Mouse (Mus musculus): ENCODE measurements around the gene Trcg1. TPM values are rescaled to one million over a fixed set of nuclear protein-coding genes. Genes with fewer than 3 reads are reported as not detected.

The Trcg1 gene
- total and polyA plus RNA-seq, 2 experiments: not detected

DNA sequence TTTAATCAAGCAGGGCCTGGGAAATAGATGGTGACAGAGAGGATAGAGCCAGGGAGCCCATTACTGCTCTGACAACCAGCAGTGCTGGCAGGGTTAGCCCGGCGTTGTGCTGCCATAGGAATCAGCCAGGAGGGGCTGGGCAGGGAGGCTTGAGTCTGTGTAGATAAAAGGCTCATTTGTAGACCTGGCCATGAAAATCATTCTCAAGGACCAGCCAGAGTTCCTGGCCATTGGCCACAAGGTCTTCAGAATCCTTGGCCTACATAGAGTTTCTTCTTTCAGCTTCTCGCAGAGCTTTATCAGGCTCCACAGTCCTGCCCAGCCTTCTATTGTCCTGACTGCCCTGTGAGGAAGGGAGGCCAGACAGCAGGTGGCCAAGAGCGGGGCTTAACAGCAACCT lies 43.1 kb downstream of the Trcg1 start:
- no peak for DNase-seq (ENCODE audit: extremely low read depth, low read depth, low spot score)
- Histone ChIP-seq H3K79me2 (ENCODE audit: control insufficient read depth, insufficient read depth, low read length) (no peaks in the 10 kb centered on the region), H3K9ac (ENCODE audit: low read depth, low read length) (no peak overlapping the region), H3K4me3 (ENCODE audit: insufficient read depth, low read depth, low read length) (no peak overlapping the region), H3K27me3 (ENCODE audit: control insufficient read depth, insufficient read depth, low read length) (no peaks in the 10 kb centered on the region), H3K36me3 (ENCODE audit: control insufficient read depth, insufficient read depth, low read length) (no peaks in the 10 kb centered on the region), H3K4me1 (ENCODE audit: control insufficient read depth, insufficient read depth, low read length) (peaks cover 5% of the 10 kb centered on the region; the same call in 1 of the 2 replicates), H3K27ac (replicated peaks; ENCODE audit: insufficient read depth, low read depth, low read length) (no peak overlapping the region)
- WGBS: 91% methylated on average over 4 of the region's 4 CpGs
- TF ChIP-seq CTCF (IDR thresholded peaks at IDR 0.05; ENCODE audit: low read depth, low read length) (no peak), POLR2A (IDR thresholded peaks at IDR 0.05; ENCODE audit: extremely low read depth, insufficient read depth, low read length) (no peak)

DNA sequence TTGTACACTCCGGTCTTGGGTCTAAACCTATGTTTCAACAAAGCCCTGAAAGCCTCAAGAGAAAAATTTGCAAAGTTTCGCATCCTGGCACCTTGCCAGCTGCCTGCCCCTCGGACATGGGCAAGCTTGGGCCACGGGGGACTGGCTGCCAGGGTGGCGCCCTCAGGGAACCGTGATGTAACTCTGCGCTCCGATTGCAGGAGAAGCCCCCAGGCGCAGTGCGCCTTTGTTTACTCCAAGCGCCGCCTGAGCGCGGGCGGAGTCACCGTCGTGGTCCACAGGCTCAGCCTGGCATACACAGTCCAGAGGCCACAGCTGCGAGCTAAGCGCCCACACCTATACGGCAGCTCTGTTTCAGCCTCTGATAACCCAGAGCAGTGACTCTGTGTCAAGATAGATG lies 45.2 kb downstream of the Trcg1 start:
- 14% methylated on average over 20 of the region's 20 CpGs for WGBS
- TF ChIP-seq CTCF (IDR thresholded peaks at IDR 0.05; ENCODE audit: low read depth, low read length): no peak
- no peak for TF ChIP-seq POLR2A (IDR thresholded peaks at IDR 0.05; ENCODE audit: extremely low read depth, insufficient read depth, low read length)
- DNase-seq (ENCODE audit: extremely low read depth, low read depth, low spot score): no peak
- no peaks in the 10 kb centered on the region for H3K79me2 ChIP-seq (ENCODE audit: control insufficient read depth, insufficient read depth, low read length)
- peak overlapping the region; percentile 63 for H3K9ac ChIP-seq (ENCODE audit: low read depth, low read length)
- H3K36me3 ChIP-seq (ENCODE audit: control insufficient read depth, insufficient read depth, low read length): no peaks in the 10 kb centered on the region
- H3K4me1 ChIP-seq (ENCODE audit: control insufficient read depth, insufficient read depth, low read length): peaks cover 5% of the 10 kb centered on the region; the same call in 1 of the 2 replicates
- H3K4me3 ChIP-seq (ENCODE audit: insufficient read depth, low read depth, low read length): peak overlapping the region; percentile 33; the same call in 1 of the 2 replicates
- H3K27ac ChIP-seq (replicated peaks; ENCODE audit: insufficient read depth, low read depth, low read length): no peak overlapping the region
- no peaks in the 10 kb centered on the region for H3K27me3 ChIP-seq (ENCODE audit: control insufficient read depth, insufficient read depth, low read length)

DNA sequence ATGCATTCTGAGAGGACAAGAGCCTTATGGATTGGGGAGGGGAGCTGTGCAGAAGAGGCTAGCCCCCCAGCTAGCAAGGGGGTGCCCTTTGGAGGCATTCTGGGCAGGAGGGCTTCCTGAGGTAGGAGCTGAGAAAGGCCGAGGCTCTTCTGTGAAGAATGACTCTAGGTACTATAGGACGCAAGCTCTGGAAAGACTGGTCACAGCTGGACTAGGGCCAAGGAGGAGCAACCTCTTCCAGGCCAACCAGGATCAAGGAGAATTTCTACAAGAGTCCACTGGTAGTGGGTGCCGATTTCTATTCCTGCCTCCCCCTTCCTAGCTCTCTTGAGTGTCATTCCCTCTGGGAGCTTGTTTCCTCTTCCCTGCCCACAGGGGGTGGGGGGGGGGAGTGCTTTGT lies 46.3 kb downstream of the Trcg1 start:
- no peak overlapping the region for H3K9ac ChIP-seq (ENCODE audit: low read depth, low read length)
- no peak for DNase-seq (ENCODE audit: extremely low read depth, low read depth, low spot score)
- no peaks in the 10 kb centered on the region for H3K36me3 ChIP-seq (ENCODE audit: control insufficient read depth, insufficient read depth, low read length)
- no peaks in the 10 kb centered on the region for H3K27me3 ChIP-seq (ENCODE audit: control insufficient read depth, insufficient read depth, low read length)
- no peak overlapping the region for H3K4me3 ChIP-seq (ENCODE audit: insufficient read depth, low read depth, low read length)
- 74% methylated on average over 3 of the region's 3 CpGs for WGBS
- no peak overlapping the region for H3K27ac ChIP-seq (replicated peaks; ENCODE audit: insufficient read depth, low read depth, low read length)
- peaks cover 11% of the 10 kb centered on the region; the same call in 1 of the 2 replicates for H3K4me1 ChIP-seq (ENCODE audit: control insufficient read depth, insufficient read depth, low read length)
- H3K79me2 ChIP-seq (ENCODE audit: control insufficient read depth, insufficient read depth, low read length): no peaks in the 10 kb centered on the region
- no peak for TF ChIP-seq POLR2A (IDR thresholded peaks at IDR 0.05; ENCODE audit: extremely low read depth, insufficient read depth, low read length)
- no peak for TF ChIP-seq CTCF (IDR thresholded peaks at IDR 0.05; ENCODE audit: low read depth, low read length)

DNA sequence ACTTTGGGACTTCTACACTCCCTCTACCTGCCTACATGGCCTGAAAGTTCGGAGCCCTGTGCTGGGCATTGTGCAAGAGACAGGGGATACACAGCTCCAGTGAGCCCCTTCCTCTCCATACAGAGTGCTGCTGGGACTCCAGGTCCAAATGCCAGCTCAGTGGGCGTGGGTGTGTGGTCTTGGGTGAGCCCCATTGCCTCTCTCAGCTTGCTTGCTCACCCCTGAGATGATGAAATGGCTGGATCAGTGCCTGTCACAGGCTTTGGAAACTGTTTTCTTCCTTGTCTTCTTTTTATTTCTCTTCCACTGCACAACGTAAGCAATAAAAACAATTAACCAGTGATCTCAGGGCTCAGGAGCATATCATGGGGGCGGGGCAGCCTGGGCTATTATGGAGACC lies 47.0 kb downstream of the Trcg1 start:
- Histone ChIP-seq H3K4me3 (ENCODE audit: insufficient read depth, low read depth, low read length) (no peak overlapping the region), H3K27ac (replicated peaks; ENCODE audit: insufficient read depth, low read depth, low read length) (no peak overlapping the region), H3K9ac (ENCODE audit: low read depth, low read length) (no peak overlapping the region), H3K4me1 (ENCODE audit: control insufficient read depth, insufficient read depth, low read length) (peaks cover 11% of the 10 kb centered on the region; the same call in 1 of the 2 replicates), H3K27me3 (ENCODE audit: control insufficient read depth, insufficient read depth, low read length) (no peaks in the 10 kb centered on the region), H3K79me2 (ENCODE audit: control insufficient read depth, insufficient read depth, low read length) (no peaks in the 10 kb centered on the region), H3K36me3 (ENCODE audit: control insufficient read depth, insufficient read depth, low read length) (no peaks in the 10 kb centered on the region)
- TF ChIP-seq CTCF (IDR thresholded peaks at IDR 0.05; ENCODE audit: low read depth, low read length): no peak
- TF ChIP-seq POLR2A (IDR thresholded peaks at IDR 0.05; ENCODE audit: extremely low read depth, insufficient read depth, low read length): no peak
- peak; percentile 40 for DNase-seq (ENCODE audit: extremely low read depth, low read depth, low spot score)
- 44% methylated on average over 4 of the region's 4 CpGs for WGBS

DNA sequence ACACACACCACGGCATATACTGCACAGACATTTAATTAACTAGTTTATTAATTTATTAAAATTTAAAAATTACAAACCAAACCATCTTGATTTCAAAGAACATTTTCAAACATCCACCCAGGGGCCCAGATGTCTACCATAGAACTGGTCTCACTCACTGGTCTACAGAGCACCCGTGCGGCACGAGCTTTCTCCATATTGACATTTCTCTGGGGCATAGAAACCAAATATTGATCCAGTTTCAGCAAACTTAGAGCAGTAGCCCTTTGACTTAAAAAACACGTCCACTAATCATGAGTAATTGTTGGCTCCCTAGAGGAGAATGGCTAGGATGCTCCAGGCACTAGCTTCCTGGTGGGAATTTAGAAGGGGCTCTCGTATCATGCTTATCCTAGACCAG lies 50.8 kb downstream of the Trcg1 start:
- H3K36me3 ChIP-seq (ENCODE audit: control insufficient read depth, insufficient read depth, low read length): no peaks in the 10 kb centered on the region
- 31% methylated on average over 6 of the region's 6 CpGs for WGBS
- no peaks in the 10 kb centered on the region for H3K79me2 ChIP-seq (ENCODE audit: control insufficient read depth, insufficient read depth, low read length)
- no peaks in the 10 kb centered on the region for H3K27me3 ChIP-seq (ENCODE audit: control insufficient read depth, insufficient read depth, low read length)
- no peak overlapping the region for H3K9ac ChIP-seq (ENCODE audit: low read depth, low read length)
- DNase-seq (ENCODE audit: extremely low read depth, low read depth, low spot score): peak; percentile 90
- H3K4me3 ChIP-seq (ENCODE audit: insufficient read depth, low read depth, low read length): no peak overlapping the region
- no peak for TF ChIP-seq CTCF (IDR thresholded peaks at IDR 0.05; ENCODE audit: low read depth, low read length)
- no peak for TF ChIP-seq POLR2A (IDR thresholded peaks at IDR 0.05; ENCODE audit: extremely low read depth, insufficient read depth, low read length)
- H3K27ac ChIP-seq (replicated peaks; ENCODE audit: insufficient read depth, low read depth, low read length): peak overlapping the region; percentile 47
- H3K4me1 ChIP-seq (ENCODE audit: control insufficient read depth, insufficient read depth, low read length): peaks cover 10% of the 10 kb centered on the region; the same call in 1 of the 2 replicates

DNA sequence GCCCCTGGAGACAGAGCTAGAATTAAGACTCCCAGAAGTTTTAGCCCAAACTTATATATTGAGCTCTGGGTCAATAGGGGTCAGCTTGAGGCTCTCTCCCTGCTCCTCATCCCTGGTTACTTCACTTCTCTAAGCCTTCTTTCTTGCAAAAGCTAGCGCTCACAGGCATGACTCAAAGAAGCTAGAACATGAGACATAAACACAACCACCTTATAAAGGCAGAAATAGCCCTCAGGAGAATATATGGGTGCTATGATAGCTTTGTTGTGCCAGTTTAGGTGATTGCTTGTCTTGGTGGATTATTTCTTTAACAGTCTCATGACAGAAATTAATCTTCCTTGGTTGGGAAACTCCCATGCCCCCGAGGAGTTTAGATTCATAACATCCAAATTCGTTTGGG lies 58.5 kb downstream of the Trcg1 start:
- Histone ChIP-seq H3K4me1 (ENCODE audit: control insufficient read depth, insufficient read depth, low read length) (peaks cover 6% of the 10 kb centered on the region; the same call in 1 of the 2 replicates), H3K27ac (replicated peaks; ENCODE audit: insufficient read depth, low read depth, low read length) (no peak overlapping the region), H3K4me3 (ENCODE audit: insufficient read depth, low read depth, low read length) (no peak overlapping the region), H3K9ac (ENCODE audit: low read depth, low read length) (no peak overlapping the region), H3K27me3 (ENCODE audit: control insufficient read depth, insufficient read depth, low read length) (no peaks in the 10 kb centered on the region), H3K79me2 (ENCODE audit: control insufficient read depth, insufficient read depth, low read length) (no peaks in the 10 kb centered on the region), H3K36me3 (ENCODE audit: control insufficient read depth, insufficient read depth, low read length) (no peaks in the 10 kb centered on the region)
- DNase-seq (ENCODE audit: extremely low read depth, low read depth, low spot score): no peak
- TF ChIP-seq POLR2A (IDR thresholded peaks at IDR 0.05; ENCODE audit: extremely low read depth, insufficient read depth, low read length) (no peak), CTCF (IDR thresholded peaks at IDR 0.05; ENCODE audit: low read depth, low read length) (no peak)
- WGBS: 86% methylated on average over 3 of the region's 3 CpGs
